Mouse (Mus musculus) cerebellum, adult 9-10 months (tissue): ENCODE results near the gene Olfr417.
"Not testable (repeated sequence)": the region's sequence is repeated elsewhere in the genome, so short reads cannot be mapped to it uniquely, and the experiment has no call there.

Source experiments
- DNase-seq: peaks from one replicate; pipeline ENCODE4 v3.0.0; 2022

Gene Olfr417

DNA sequence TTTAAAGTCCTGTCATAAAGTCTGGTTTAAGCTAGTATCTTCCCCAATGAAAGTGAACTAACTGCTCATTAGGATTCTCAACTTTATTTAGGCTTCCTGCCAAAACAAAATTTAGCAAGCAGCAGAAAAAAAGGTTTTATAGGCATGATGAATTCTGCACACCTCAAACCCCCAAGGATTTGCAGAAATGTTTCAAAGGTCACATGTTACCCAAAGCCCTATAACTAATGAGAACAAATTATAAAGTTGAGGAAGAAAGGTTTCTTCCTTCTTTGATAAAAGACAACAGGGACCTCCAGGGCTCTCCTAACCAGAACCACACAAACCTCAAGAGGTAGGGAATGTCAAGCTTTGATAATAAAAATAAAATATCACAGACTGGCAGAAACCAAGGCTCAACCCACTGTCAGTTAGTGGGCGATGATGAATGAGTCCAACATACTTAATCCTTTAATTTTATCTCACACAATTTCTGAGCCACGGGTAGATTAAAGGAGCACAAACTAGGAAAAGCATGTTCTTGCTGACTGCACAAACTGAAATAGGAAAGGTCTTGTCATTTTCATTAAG, at the start of gene Olfr417:
Gene Olfr417 (plus strand): TSS at position 241 of the 570 bp plus-strand sequence.
- DNase-seq = no peak

DNA sequence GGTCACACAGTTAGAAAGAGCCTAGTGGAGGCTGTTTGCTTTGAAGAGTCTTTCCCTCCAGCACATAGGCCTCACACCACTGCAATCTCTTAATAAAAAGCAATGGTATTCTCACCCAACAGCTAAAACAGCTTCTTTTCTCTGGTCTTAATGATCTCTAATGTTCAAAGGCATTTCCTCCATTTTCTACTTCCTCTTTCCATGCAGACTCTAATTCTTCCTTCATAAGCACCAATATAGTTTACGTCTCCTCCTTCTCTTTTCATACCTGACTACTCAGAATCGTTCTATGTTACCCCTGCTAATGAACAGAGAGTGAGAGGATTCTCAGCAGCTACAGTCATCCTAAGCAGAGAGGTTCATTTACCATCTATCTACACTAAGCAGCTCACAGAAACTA, 47.6 kb upstream of the Olfr417 start:
- DNase-seq = no peak

GRCm38 (mm10) chr1:174330218-174330617, 34.7 kb upstream of the Olfr417 start, which contains the start of gene Mptx1:
Mptx1 (plus strand) TSS chr1:174330518.
- DNase-seq = no peak

DNA sequence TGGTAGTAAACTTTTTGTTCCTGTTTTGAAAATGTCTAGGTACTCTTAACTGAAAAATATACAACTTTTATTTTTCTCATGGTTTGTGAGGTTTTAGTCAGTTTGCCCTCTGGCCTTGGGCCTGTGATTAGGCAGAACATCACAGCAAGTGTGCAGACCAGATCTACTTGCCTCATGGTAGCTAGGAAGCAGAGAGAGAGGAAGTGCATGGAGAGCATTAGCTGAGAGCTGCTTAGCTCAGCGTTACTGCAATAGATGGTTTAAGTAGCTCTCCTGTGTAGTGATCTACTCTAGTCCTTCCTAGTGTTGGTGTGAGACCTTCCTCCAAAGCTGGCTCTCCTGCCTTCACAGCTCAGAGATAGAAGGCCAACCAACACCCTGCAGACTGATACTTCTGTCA, 11.3 kb upstream of the Olfr417 start:
- DNase-seq = not testable (repeated sequence)

- no peak for DNase-seq
Measured at GRCm38 (mm10) chr1:174354640-174355039, 10.3 kb upstream of the Olfr417 start.

- DNase-seq = no peak
Measured at GRCm38 (mm10) chr1:174373799-174374198, 8.9 kb downstream of the Olfr417 start.

GRCm38 (mm10) chr1:174390746-174391145, 25.8 kb downstream of the Olfr417 start, which contains the start of gene Olfr248:
Olfr248 (plus strand) TSS chr1:174391046.
- DNase-seq = no peak

GRCm38 (mm10) chr1:174422959-174423358, 58.0 kb downstream of the Olfr417 start:
- no peak for DNase-seq

DNA sequence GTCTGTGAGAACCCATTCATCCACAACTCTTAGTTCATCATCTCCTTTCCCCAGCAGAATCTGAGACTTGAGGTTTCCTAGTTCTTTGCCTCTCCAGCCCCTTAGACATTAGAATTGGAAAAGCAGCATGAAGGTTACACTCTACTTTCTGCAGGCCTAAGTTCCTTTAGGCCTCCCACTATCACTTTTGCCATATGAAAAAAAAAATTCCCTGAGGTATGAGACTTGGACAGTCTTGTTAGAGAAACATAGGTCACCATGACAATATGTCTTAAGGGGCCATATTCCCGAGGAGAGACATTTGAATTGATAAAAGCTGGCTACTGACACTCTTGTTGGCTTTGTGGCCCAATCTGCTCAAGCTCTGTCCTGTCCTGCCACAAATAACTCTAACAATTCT, 58.8 kb downstream of the Olfr417 start, which contains the start of gene Olfr414:
Gene Olfr414 (plus strand): TSS at position 301 of the 400 bp plus-strand sequence.
- DNase-seq = no peak
